Mouse (Mus musculus): ENCODE data around the gene Pafah1b3.
"Not testable (repeated sequence)": the region's sequence is repeated elsewhere in the genome, so short reads cannot be mapped to it uniquely, and the experiment has no call there.

Gene Pafah1b3

GRCm38 (mm10) chr7:25269029-25269428 lies 28.8 kb downstream of the Pafah1b3 start:
- no peak for DNase-seq (ENCODE audit: low read depth, low spot score)

DNA sequence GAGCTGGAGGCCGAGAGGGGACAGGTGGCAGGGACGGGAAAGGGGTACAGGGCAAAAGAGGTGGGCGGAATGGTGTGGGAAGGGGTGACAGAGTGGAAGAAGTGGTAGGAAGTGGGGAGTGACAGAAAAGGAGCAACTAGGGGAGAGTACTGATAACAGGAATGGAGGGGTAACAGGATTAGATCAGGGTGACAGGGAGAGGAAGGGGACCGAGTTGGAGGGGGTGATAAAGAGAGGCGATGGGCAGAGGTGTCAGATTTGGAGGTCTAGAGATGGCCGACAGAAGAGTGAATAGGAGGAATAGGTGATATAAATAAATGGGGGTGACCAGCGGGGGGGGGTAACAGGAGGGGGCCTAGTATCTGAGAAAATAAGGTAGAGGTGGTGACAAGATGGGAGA lies 29.2 kb downstream of the Pafah1b3 start:
- DNase-seq (ENCODE audit: low read depth, low spot score), result no peak

DNA sequence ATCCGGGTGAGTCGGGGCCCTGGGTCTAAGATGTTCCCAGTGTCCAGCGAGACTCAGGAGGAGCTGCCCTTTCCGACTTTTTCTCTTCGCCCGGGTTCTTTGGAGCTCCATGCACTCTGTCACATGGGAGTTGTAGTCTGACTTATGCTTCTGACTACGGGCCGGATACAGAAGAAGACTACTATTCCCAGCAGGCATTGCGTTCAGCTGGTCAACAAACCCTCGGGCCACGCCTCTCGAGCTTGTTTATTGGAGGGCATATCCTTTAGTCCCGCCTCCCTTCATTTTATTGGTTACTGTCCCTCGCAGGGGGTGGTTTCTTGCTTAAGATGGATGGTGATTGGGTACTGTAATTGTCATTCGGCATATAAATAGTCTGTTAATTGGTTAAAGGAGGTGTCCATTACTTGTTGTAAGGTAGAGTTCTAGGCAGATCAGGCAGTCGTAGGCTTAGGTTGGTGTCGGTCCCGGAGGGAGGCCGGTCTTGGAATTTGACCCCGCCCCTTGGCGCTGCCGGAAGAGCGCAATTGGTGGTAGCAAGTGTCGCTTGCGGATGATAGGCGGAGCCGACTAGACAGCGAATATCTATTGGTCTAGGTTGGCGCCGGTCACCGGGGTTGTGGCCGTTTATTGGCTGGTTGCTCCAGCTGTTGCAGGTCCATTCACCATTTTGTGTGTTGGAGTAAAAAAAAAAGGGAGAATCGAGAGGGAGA lies 29.9 kb downstream of the Pafah1b3 start:
- DNase-seq (ENCODE audit: low read depth, low spot score), result peak; percentile 100

DNA sequence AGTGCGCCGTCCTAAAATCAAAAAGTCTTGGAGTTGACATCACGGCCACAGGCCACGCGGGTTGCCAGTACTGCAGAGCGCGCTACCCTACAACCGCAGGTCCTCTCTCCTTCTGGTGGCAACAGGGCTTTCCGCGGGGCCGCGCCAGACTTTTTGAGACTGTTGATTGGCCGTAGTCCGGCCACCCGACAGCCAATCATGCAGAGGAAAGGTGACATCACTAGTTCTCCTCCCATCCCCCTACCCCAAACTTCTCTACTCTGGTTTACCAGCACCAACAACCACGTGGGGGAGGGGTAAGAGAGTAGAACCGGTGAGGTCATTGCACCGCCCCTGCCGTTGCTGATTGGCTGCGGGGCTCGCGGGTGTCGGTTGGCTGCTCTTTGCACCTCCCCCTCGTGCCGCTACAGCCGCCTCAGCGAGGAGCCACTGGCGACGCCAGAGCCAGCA lies 30.5 kb downstream of the Pafah1b3 start, which contains the start of gene Cic:
Cic (plus strand) TSS at position 404 of the 450 bp plus-strand sequence.
- DNase-seq (ENCODE audit: low read depth, low spot score), result peak; percentile 84

DNA sequence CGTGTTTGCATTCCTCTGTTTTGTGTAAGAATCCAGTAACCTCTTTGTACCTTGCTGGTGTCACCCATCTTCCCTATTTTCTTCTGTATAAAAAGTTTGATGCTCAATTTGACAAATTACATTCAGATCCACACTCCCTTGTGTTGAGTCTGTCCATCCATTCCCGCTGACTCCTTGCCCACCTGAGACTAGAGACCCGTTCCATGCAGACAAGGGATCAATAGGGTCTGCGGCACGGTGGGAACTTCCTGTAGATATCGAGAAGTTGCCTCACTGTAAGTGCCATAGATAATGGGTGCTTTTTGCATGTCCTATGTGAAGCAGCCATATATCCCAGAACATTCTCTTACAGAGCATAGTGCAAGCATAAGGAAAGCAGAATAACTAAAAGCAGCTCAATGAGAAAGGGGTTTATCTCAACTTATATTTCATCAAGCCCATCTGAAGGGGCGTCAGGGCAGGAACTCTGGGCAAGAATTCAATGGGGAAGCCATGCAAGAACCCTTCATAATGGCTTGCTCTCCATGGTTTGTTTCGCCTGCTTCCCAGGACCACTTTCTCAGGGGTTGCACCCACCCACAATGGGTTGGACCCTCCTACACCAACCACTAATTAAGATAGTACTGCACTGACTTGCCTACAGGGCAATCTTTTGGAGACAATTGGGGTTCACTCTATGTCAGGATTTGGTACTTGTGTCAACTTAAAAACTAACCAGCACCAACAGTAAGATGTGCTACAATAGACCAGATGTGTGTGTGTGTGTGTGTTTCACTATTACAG lies 31.4 kb downstream of the Pafah1b3 start:
- DNase-seq (ENCODE audit: low read depth, low spot score), result no peak

- not testable (repeated sequence) for DNase-seq (ENCODE audit: low read depth, low spot score)
Observed at GRCm38 (mm10) chr7:25265743-25266142, 32.0 kb downstream of the Pafah1b3 start.

GRCm38 (mm10) chr7:25263968-25264870 lies 33.6 kb downstream of the Pafah1b3 start:
- DNase-seq (ENCODE audit: low read depth, low spot score), result no peak

DNA sequence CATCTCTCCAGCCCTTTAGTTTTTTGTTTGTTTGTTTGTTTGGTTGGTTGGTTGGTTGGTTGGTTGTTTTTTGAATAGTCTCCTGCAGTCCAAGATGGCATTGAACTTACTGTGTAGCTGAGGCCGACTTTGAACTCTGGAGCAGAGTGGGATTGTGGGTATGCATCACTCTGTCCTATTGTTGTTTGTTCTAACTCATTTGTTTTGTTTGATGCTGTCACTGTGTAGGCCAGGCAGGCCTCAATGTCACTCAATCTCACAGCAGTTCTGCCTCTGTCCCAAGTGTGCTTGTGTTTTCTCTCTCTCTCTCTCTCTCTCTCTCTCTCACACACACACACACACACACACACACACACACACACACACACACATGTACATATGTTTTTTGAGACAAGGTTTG lies 35.9 kb downstream of the Pafah1b3 start:
- DNase-seq (ENCODE audit: low read depth, low spot score), result no peak

GRCm38 (mm10) chr7:25251822-25252221 lies 46.0 kb downstream of the Pafah1b3 start:
- DNase-seq (ENCODE audit: low read depth, low spot score), result no peak

- DNase-seq (ENCODE audit: low read depth, low spot score), result no peak
Observed at GRCm38 (mm10) chr7:25251071-25251791, 46.6 kb downstream of the Pafah1b3 start.

DNA sequence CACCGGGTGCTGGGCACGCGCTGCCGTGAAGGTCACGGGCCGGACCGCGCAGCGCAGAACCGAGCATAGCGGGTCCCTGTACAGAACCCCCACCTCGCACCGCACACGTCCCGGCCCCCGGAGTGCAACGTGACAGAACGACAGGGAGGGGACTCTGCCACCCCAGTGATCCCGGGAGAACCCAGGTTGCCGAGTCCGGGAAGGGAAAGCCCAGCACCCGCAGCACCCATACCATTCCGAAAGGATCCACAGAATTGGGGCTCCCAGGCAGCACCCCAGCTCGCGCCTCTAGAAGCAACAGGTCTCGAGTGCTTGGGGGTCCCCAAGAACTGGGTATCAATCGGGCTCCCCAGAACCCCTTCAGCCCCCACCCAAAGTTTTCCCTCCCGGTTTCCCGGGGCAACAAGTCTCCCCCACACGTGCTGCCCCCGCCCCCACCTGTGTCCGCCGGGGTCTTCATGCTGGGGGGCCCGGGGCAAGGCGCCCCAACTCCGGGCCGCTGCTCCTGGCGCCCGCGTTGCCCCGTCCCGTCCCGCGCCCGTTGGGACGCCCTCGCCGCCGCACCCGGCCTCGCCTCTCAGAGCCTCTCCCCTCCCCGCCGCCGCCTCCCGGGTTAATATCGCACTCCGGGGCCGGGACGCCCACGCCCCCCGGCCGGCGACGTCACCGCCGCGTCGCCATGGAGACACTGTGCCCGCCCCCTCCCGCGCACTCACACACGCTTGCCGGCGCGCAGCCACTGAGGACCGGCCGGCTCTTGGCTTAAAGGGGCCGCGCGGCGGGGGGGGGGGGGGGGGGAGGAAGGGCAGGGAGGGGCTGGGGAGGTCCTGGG lies 47.4 kb downstream of the Pafah1b3 start, which contains the start of gene Erf:
Erf (minus strand) TSS at position 621 of the 832 bp plus-strand sequence.
- DNase-seq (ENCODE audit: low read depth, low spot score), result peak; percentile 81

DNA sequence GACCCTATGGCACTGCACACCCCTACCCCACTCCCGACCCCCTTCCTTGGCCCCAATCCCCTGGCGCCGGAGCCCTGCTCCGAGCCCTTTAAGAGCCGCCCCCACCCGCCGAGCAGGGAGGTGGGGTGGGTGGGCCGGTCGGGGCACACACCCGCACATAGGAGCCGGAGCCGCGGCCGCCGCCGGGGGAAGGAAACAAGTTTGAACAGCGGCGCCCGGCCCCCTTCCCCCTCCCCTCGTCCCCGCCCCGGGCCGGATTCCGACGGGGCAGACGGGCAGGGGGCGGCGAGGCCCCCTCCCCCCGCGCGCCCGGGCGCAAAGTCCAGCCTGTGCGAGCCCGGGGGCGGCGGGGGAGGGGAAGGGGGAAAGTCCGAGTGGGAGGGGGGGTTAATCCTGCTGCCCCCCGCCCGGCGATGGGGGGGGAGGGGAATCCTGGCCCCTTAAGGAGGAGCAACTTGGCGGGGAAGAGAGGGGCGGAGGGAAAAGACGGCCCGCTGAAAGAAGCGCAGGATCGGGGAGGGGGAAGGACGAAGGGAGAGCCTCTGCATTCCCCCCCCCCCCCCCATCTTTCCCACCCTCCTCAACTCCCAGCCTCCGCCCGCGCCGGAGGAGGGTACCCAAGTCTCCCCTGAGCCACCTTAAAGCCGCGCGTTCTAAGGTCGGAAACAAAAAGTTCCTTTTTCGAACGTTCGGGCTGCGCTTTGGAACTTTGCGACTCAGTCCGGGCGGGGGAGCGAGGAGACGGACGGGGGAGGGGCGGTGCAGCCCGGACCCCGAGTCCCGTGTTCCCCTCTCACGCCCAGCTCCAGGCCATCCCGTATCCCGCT lies 48.3 kb downstream of the Pafah1b3 start:
- DNase-seq (ENCODE audit: low read depth, low spot score), result no peak

- DNase-seq (ENCODE audit: low read depth, low spot score), result no peak
Observed at GRCm38 (mm10) chr7:25248846-25249313, 48.9 kb downstream of the Pafah1b3 start.

DNA sequence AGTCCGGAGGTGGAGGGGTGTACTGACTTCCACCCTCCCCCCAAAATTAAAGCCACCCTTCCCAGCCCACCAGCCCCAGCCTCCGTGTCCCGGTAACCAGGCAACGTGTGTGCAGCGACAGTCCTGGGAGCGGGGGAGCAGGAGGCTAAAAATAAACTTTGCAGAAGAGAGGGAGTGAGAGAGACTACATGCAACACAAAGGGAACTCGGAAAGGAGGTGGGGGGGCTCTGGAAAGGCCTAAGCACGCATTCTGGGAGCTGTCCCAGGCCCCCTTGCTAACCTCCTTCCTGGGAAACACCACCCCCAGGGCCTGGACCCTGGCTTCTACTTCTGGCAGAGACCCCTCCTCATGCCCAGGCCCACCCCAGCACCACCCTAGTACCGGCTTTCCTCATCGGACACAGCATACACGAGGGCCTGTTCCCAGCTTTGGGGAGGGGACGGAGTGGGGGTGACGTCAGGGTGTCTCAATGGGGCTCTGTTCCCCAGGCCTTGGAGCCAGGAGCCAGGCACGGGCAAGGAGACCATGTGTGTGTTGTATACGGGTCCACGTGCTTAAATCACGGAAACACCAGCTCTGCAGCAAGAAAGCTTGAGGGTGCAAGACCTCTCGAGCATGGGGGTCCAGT lies 49.7 kb downstream of the Pafah1b3 start:
- DNase-seq (ENCODE audit: low read depth, low spot score), result no peak

DNA sequence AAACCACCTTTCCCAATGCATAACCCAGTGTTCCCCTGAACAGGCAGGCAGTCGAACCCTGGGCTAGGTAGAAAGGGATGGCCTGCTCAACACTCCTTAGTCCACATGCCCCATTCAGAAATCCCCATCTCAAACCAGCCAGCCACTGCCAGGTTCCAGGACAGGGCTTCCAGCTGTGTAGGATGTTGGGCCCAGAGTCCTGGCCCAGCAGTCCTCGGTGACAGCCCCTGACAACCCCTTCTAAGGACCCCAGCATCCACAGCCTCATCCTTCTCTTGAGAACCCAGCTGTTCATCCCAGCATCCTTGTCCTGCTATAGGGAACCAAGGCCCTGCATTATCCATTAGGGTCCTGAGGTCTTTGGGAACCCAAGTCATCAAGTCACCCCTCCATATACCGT lies 50.3 kb downstream of the Pafah1b3 start:
- no peak for DNase-seq (ENCODE audit: low read depth, low spot score)

- no peak for DNase-seq (ENCODE audit: low read depth, low spot score)
Observed at GRCm38 (mm10) chr7:25246759-25247137, 51.0 kb downstream of the Pafah1b3 start.

GRCm38 (mm10) chr7:25246079-25246758 lies 51.6 kb downstream of the Pafah1b3 start:
- no peak for DNase-seq (ENCODE audit: low read depth, low spot score)
